Mouse (Mus musculus): Measurements from ENCODE around the gene Tnrc6b. TPM values are rescaled to one million over a fixed set of nuclear protein-coding genes. Genes with fewer than 3 reads are reported as not detected.

Gene Tnrc6b
- total RNA-seq, 1 experiment: 37.0 TPM

DNA sequence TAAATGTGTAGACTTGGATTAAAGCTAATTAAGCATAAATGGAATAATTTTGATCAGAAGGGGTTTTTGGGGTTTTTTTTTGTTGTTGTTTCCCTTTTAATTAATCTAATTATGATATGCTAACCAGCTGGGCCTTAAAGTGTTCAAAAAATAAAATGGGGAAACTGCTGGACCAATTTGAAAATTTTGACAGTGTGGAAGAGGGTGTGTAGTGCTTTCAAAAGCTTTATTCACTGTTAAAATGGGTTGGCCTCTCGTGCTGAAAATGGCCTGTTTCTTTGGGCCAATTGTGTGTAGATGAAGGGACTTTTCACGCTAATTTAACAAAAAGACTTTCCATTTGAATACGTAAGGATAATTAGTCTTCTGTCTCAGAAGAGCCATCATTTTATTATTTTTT is 89.1 kb downstream of the Tnrc6b start:
- H3K9me3 ChIP-seq (ENCODE audit: control insufficient read depth, insufficient read depth, low read depth, low read length): no peaks in the 10 kb centered on the region
- TF ChIP-seq ZNF384 (IDR thresholded peaks at IDR 0.05; ENCODE audit: low read depth, low read length): no peak
- TF ChIP-seq CHD2 (IDR thresholded peaks at IDR 0.05; ENCODE audit: low read depth, low read length): no peak
- TF ChIP-seq ZC3H11A (IDR thresholded peaks at IDR 0.05; ENCODE audit: borderline replicate concordance, low read depth, low read length): no peak
- TF ChIP-seq MAFK (IDR thresholded peaks at IDR 0.05; ENCODE audit: insufficient read depth, low read depth, low read length): no peak
- TF ChIP-seq HCFC1 (IDR thresholded peaks at IDR 0.05; ENCODE audit: borderline replicate concordance, insufficient read depth, low read length): no peak
- H3K36me3 ChIP-seq (ENCODE audit: control insufficient read depth, insufficient read depth, low read length, poor library complexity, severe bottlenecking): no peaks in the 10 kb centered on the region
- no peak overlapping the region for H3K27ac ChIP-seq (ENCODE audit: insufficient read depth, low read depth, low read length, poor library complexity, severe bottlenecking)
- in situ Hi-C loops (cut with MboI; ENCODE audit: low sequenced_read_pairs in 2 of 2, unreplicated experiment in 2 of 2): no loop called here
- no peak for DNase-seq (ENCODE audit: low read depth, low spot score)
- H3K4me3 ChIP-seq (ENCODE audit: insufficient read depth in 1 of 2, low read depth in 1 of 2, low read length in 2 of 2, poor library complexity in 1 of 2, severe bottlenecking in 1 of 2): peak overlapping the region in 1 of 2 experiments; percentile 7; a peak in 1 of 4 replicates
- H3K9ac ChIP-seq (ENCODE audit: insufficient read depth, low read depth, low read length, poor library complexity, severe bottlenecking): no peak overlapping the region
- H3K4me1 ChIP-seq (ENCODE audit: control insufficient read depth in 2 of 2, insufficient read depth in 2 of 2, low read length in 2 of 2, poor library complexity in 1 of 2): peaks cover 2% of the 10 kb centered on the region in 2 experiments; a peak in 2 of 4 replicates

- H3K4me3 ChIP-seq (ENCODE audit: insufficient read depth in 1 of 2, low read depth in 1 of 2, low read length in 2 of 2, poor library complexity in 1 of 2, severe bottlenecking in 1 of 2): no peak overlapping the region
- H3K4me1 ChIP-seq (ENCODE audit: control insufficient read depth in 2 of 2, insufficient read depth in 2 of 2, low read length in 2 of 2, poor library complexity in 1 of 2): peaks cover 2% of the 10 kb centered on the region in 2 experiments; a peak in 2 of 4 replicates
- H3K9me3 ChIP-seq (ENCODE audit: control insufficient read depth, insufficient read depth, low read depth, low read length): no peaks in the 10 kb centered on the region
- no peak overlapping the region for H3K9ac ChIP-seq (ENCODE audit: insufficient read depth, low read depth, low read length, poor library complexity, severe bottlenecking)
- H3K36me3 ChIP-seq (ENCODE audit: control insufficient read depth, insufficient read depth, low read length, poor library complexity, severe bottlenecking): no peaks in the 10 kb centered on the region
- no peak for TF ChIP-seq ZNF384 (IDR thresholded peaks at IDR 0.05; ENCODE audit: low read depth, low read length)
- TF ChIP-seq MAFK (IDR thresholded peaks at IDR 0.05; ENCODE audit: insufficient read depth, low read depth, low read length): no peak
- TF ChIP-seq CHD2 (IDR thresholded peaks at IDR 0.05; ENCODE audit: low read depth, low read length): no peak
- no peak for TF ChIP-seq HCFC1 (IDR thresholded peaks at IDR 0.05; ENCODE audit: borderline replicate concordance, insufficient read depth, low read length)
- no peak for TF ChIP-seq ZC3H11A (IDR thresholded peaks at IDR 0.05; ENCODE audit: borderline replicate concordance, low read depth, low read length)
- DNase-seq (ENCODE audit: low read depth, low spot score): no peak
- in situ Hi-C loops (cut with MboI; ENCODE audit: low sequenced_read_pairs in 2 of 2, unreplicated experiment in 2 of 2): no loop called here
- no peak overlapping the region for H3K27ac ChIP-seq (ENCODE audit: insufficient read depth, low read depth, low read length, poor library complexity, severe bottlenecking)
Measured at GRCm38 (mm10) chr15:80800765-80801164, 89.7 kb downstream of the Tnrc6b start.

GRCm38 (mm10) chr15:80801597-80801996 is 90.5 kb downstream of the Tnrc6b start:
- Histone ChIP-seq H3K4me3 (ENCODE audit: insufficient read depth in 1 of 2, low read depth in 1 of 2, low read length in 2 of 2, poor library complexity in 1 of 2, severe bottlenecking in 1 of 2) (no peak overlapping the region), H3K27ac (ENCODE audit: insufficient read depth, low read depth, low read length, poor library complexity, severe bottlenecking) (no peak overlapping the region), H3K4me1 (ENCODE audit: control insufficient read depth in 2 of 2, insufficient read depth in 2 of 2, low read length in 2 of 2, poor library complexity in 1 of 2) (peaks cover 2% of the 10 kb centered on the region in 2 experiments; a peak in 2 of 4 replicates), H3K36me3 (ENCODE audit: control insufficient read depth, insufficient read depth, low read length, poor library complexity, severe bottlenecking) (no peaks in the 10 kb centered on the region), H3K9ac (ENCODE audit: insufficient read depth, low read depth, low read length, poor library complexity, severe bottlenecking) (no peak overlapping the region), H3K9me3 (ENCODE audit: control insufficient read depth, insufficient read depth, low read depth, low read length) (no peaks in the 10 kb centered on the region)
- in situ Hi-C loops (cut with MboI; ENCODE audit: low sequenced_read_pairs in 2 of 2, unreplicated experiment in 2 of 2): no loop called here
- DNase-seq (ENCODE audit: low read depth, low spot score): no peak
- TF ChIP-seq CHD2 (IDR thresholded peaks at IDR 0.05; ENCODE audit: low read depth, low read length) (no peak), HCFC1 (IDR thresholded peaks at IDR 0.05; ENCODE audit: borderline replicate concordance, insufficient read depth, low read length) (no peak), ZC3H11A (IDR thresholded peaks at IDR 0.05; ENCODE audit: borderline replicate concordance, low read depth, low read length) (no peak), ZNF384 (IDR thresholded peaks at IDR 0.05; ENCODE audit: low read depth, low read length) (no peak), MAFK (IDR thresholded peaks at IDR 0.05; ENCODE audit: insufficient read depth, low read depth, low read length) (no peak)

- TF ChIP-seq HCFC1 (IDR thresholded peaks at IDR 0.05; ENCODE audit: borderline replicate concordance, insufficient read depth, low read length) (no peak), MAFK (IDR thresholded peaks at IDR 0.05; ENCODE audit: insufficient read depth, low read depth, low read length) (no peak)
- H3K4me3 ChIP-seq (ENCODE audit: insufficient read depth in 1 of 2, low read depth in 1 of 2, low read length in 2 of 2, poor library complexity in 1 of 2, severe bottlenecking in 1 of 2): no peak overlapping the region
- no peak overlapping the region for H3K27ac ChIP-seq (ENCODE audit: insufficient read depth, low read depth, low read length, poor library complexity, severe bottlenecking)
- in situ Hi-C loops (cut with MboI; ENCODE audit: low sequenced_read_pairs in 2 of 2, unreplicated experiment in 2 of 2): no loop called here
- peaks cover 3% of the 10 kb centered on the region; the same call in 1 of the 2 replicates for H3K36me3 ChIP-seq (ENCODE audit: control insufficient read depth, insufficient read depth, low read length, poor library complexity, severe bottlenecking)
- H3K9ac ChIP-seq (ENCODE audit: insufficient read depth, low read depth, low read length, poor library complexity, severe bottlenecking): no peak overlapping the region
- no peak for DNase-seq (ENCODE audit: low read depth, low spot score)
- no peaks in the 10 kb centered on the region for H3K9me3 ChIP-seq (ENCODE audit: control insufficient read depth, insufficient read depth, low read depth, low read length)
- H3K4me1 ChIP-seq (ENCODE audit: control insufficient read depth in 2 of 2, insufficient read depth in 2 of 2, low read length in 2 of 2, poor library complexity in 1 of 2): peaks cover 0 to 5% of the 10 kb centered on the region in 2 experiments; a peak in 1 of 4 replicates
Measured at GRCm38 (mm10) chr15:80807162-80807561, 96.0 kb downstream of the Tnrc6b start.

DNA sequence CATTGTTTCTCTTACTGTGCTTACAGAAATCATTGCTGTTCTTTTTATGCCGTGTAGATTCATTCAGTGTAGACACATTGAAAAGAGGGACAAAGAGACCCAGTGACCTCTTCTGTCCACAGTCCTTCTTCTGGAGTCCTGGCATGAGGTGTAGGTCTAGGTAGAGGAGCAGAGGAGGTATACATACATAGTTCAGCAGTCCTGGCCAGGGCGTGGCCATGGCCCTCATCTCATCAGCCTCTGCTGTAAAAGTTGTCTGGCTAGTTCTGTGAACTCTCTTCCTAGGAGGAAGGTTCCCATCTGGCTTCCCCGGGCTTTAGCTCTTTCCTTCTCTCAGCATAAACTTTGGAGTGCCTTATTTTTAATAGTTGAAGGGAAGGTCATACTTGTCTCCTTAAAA is 99.1 kb downstream of the Tnrc6b start:
- DNase-seq (ENCODE audit: low read depth, low spot score): no peak
- Histone ChIP-seq H3K4me1 (ENCODE audit: control insufficient read depth in 2 of 2, insufficient read depth in 2 of 2, low read length in 2 of 2, poor library complexity in 1 of 2) (peaks cover 0 to 8% of the 10 kb centered on the region in 2 experiments; a peak in 2 of 4 replicates), H3K27ac (ENCODE audit: insufficient read depth, low read depth, low read length, poor library complexity, severe bottlenecking) (no peak overlapping the region), H3K4me3 (ENCODE audit: insufficient read depth in 1 of 2, low read depth in 1 of 2, low read length in 2 of 2, poor library complexity in 1 of 2, severe bottlenecking in 1 of 2) (no peak overlapping the region), H3K9me3 (ENCODE audit: control insufficient read depth, insufficient read depth, low read depth, low read length) (no peaks in the 10 kb centered on the region), H3K9ac (ENCODE audit: insufficient read depth, low read depth, low read length, poor library complexity, severe bottlenecking) (no peak overlapping the region), H3K36me3 (ENCODE audit: control insufficient read depth, insufficient read depth, low read length, poor library complexity, severe bottlenecking) (peaks cover 3% of the 10 kb centered on the region; the same call in 1 of the 2 replicates)
- TF ChIP-seq ZC3H11A (IDR thresholded peaks at IDR 0.05; ENCODE audit: borderline replicate concordance, low read depth, low read length) (no peak), MAFK (IDR thresholded peaks at IDR 0.05; ENCODE audit: insufficient read depth, low read depth, low read length) (no peak), HCFC1 (IDR thresholded peaks at IDR 0.05; ENCODE audit: borderline replicate concordance, insufficient read depth, low read length) (no peak), CHD2 (IDR thresholded peaks at IDR 0.05; ENCODE audit: low read depth, low read length) (no peak), ZNF384 (IDR thresholded peaks at IDR 0.05; ENCODE audit: low read depth, low read length) (no peak)
- in situ Hi-C loops (cut with MboI; ENCODE audit: low sequenced_read_pairs in 2 of 2, unreplicated experiment in 2 of 2): no loop called here

Measured in ES-E14 (cell line).